Mouse (Mus musculus) stomach, embryonic 16.5 days (tissue): ENCODE results near the gene Ndufa13. TPM values are rescaled to one million over a fixed set of nuclear protein-coding genes. Genes with fewer than 3 reads are reported as not detected.
A peak's percentile ranks its signal among the peaks of the same experiment; 100 is the strongest.

Experiments
- ATAC-seq: fragments of 200-750 bp; cut with Nextera tagmentation; 2 replicates; pipeline ENCODE4 v1.8.0; 2017; ENCODE audit warnings: moderate number of reproducible peaks, moderate TSS enrichment; ENCODE audit not compliant: insufficient read depth, low FRiP score
- H3K27ac ChIP-seq: fragments of 300-500 bp; sonication (generic); 2 replicates; pipeline ENCODE4 v1.5.1; 2014; ENCODE audit warnings: low read length
- H3K27me3 ChIP-seq: fragments of 300-500 bp; sonication (generic); 2 replicates; pipeline ENCODE4 v1.6.1; 2014; ENCODE audit warnings: low read length, control low read depth, mixed read lengths; ENCODE audit not compliant: control insufficient read depth, insufficient read depth
- H3K36me3 ChIP-seq: fragments of 300-500 bp; sonication (generic); 2 replicates; pipeline ENCODE4 v1.6.1; 2014; ENCODE audit warnings: low read length; ENCODE audit not compliant: control insufficient read depth, insufficient read depth
- H3K4me1 ChIP-seq: fragments of 300-500 bp; sonication (generic); 2 replicates; pipeline ENCODE4 v1.6.1; 2014; ENCODE audit warnings: low read length, control low read depth, mixed read lengths; ENCODE audit not compliant: control insufficient read depth, insufficient read depth
- H3K4me2 ChIP-seq: fragments of 300-500 bp; sonication (generic); 2 replicates; pipeline ENCODE4 v1.6.1; 2014; ENCODE audit warnings: low read depth, low read length, mixed read lengths
- H3K4me3 ChIP-seq: fragments of 300-500 bp; sonication (generic); replicated peaks from 2 replicates; pipeline ENCODE4 v1.5.1; 2014; ENCODE audit warnings: mild to moderate bottlenecking, low read length
- H3K9ac ChIP-seq: fragments of 300-500 bp; sonication (generic); 2 replicates; pipeline ENCODE4 v1.6.1; 2014; ENCODE audit warnings: low read length
- H3K9me3 ChIP-seq: fragments of 300-500 bp; sonication (generic); replicated peaks from 2 replicates; pipeline ENCODE4 v1.6.1; 2016; ENCODE audit warnings: low read length, control low read depth; ENCODE audit not compliant: control insufficient read depth
- WGBS: fragments of 180-500 bp; shearing (Covaris S2); extraction: QIAGEN DNeasy Blood & Tissue Kit; methylation state at CpG from one replicate; pipeline ENCODE4 v1.1.7; 2014; 5-methylcytosine and 5-hydroxymethylcytosine counted together
- polyA plus RNA-seq: library from polyadenylated mRNA; unstranded; fragments of >200 nt; fragmentation: Nextera tagmentation; extraction: Ambion mirVana; gene quantifications from 2 replicates; pipeline ENCODE4 v1.2.1, GENCODE M21; 2015

The Ndufa13 gene
- polyA plus RNA-seq, 1 experiment from 2014 or later = 193 TPM

- WGBS = 10% methylated on average over 12 of the region's 12 CpGs
- peak overlapping the region; percentile 76 for H3K27ac ChIP-seq
- peak overlapping the region; percentile 63 for H3K4me3 ChIP-seq
- no peaks in the 10 kb centered on the region for H3K9me3 ChIP-seq
- H3K4me2 ChIP-seq = peak overlapping the region; percentile 99
- H3K36me3 ChIP-seq = no peaks in the 10 kb centered on the region
- no peaks in the 10 kb centered on the region for H3K27me3 ChIP-seq
- peaks cover 32% of the 10 kb centered on the region for H3K4me1 ChIP-seq
- ATAC-seq = no peak
- H3K9ac ChIP-seq = peak overlapping the region; percentile 82
Measured at GRCm38 (mm10) chr8:69900895-69901451, 1.4 kb downstream of the Ndufa13 start.

GRCm38 (mm10) chr8:69899876-69900275 is 2.5 kb downstream of the Ndufa13 start:
- H3K36me3 ChIP-seq = no peaks in the 10 kb centered on the region
- no peak overlapping the region for H3K9ac ChIP-seq
- H3K4me3 ChIP-seq = no peak overlapping the region
- H3K27ac ChIP-seq = no peak overlapping the region
- WGBS = 94% methylated on average over 2 of the region's 2 CpGs
- no peaks in the 10 kb centered on the region for H3K27me3 ChIP-seq
- H3K9me3 ChIP-seq = no peaks in the 10 kb centered on the region
- H3K4me2 ChIP-seq = no peak overlapping the region
- no peak for ATAC-seq
- peaks cover 32% of the 10 kb centered on the region for H3K4me1 ChIP-seq

- no peak overlapping the region for H3K4me2 ChIP-seq
- 78% methylated on average over 6 of the region's 6 CpGs for WGBS
- H3K27me3 ChIP-seq = no peaks in the 10 kb centered on the region
- no peak overlapping the region for H3K27ac ChIP-seq
- H3K9ac ChIP-seq = no peak overlapping the region
- ATAC-seq = no peak
- peaks cover 26% of the 10 kb centered on the region for H3K4me1 ChIP-seq
- H3K9me3 ChIP-seq = no peaks in the 10 kb centered on the region
- no peaks in the 10 kb centered on the region for H3K36me3 ChIP-seq
- no peak overlapping the region for H3K4me3 ChIP-seq
Measured at GRCm38 (mm10) chr8:69897857-69898256, 4.5 kb downstream of the Ndufa13 start.

- no peak overlapping the region for H3K27ac ChIP-seq
- H3K4me2 ChIP-seq = no peak overlapping the region
- no peaks in the 10 kb centered on the region for H3K9me3 ChIP-seq
- no peak overlapping the region for H3K9ac ChIP-seq
- WGBS = 70% methylated on average over 4 of the region's 4 CpGs
- H3K4me3 ChIP-seq = no peak overlapping the region
- peaks cover 18% of the 10 kb centered on the region for H3K4me1 ChIP-seq
- no peak for ATAC-seq
- no peaks in the 10 kb centered on the region for H3K27me3 ChIP-seq
- H3K36me3 ChIP-seq = no peaks in the 10 kb centered on the region
Measured at GRCm38 (mm10) chr8:69895772-69896451, 6.4 kb downstream of the Ndufa13 start.

- 63% methylated on average over 6 of the region's 6 CpGs for WGBS
- peaks cover 8% of the 10 kb centered on the region for H3K4me1 ChIP-seq
- no peak overlapping the region for H3K27ac ChIP-seq
- H3K4me3 ChIP-seq = no peak overlapping the region
- peaks cover 10% of the 10 kb centered on the region for H3K27me3 ChIP-seq
- H3K9me3 ChIP-seq = no peaks in the 10 kb centered on the region
- no peak overlapping the region for H3K9ac ChIP-seq
- H3K4me2 ChIP-seq = no peak overlapping the region
- no peaks in the 10 kb centered on the region for H3K36me3 ChIP-seq
- ATAC-seq = no peak
Measured at GRCm38 (mm10) chr8:69894836-69895332, 7.5 kb downstream of the Ndufa13 start.

GRCm38 (mm10) chr8:69893863-69894262 is 8.5 kb downstream of the Ndufa13 start:
- 41% methylated on average over 17 of the region's 17 CpGs for WGBS
- H3K9ac ChIP-seq = no peak overlapping the region
- no peaks in the 10 kb centered on the region for H3K36me3 ChIP-seq
- peaks cover 10% of the 10 kb centered on the region; the same call in 1 of the 2 replicates for H3K4me1 ChIP-seq
- no peak overlapping the region for H3K4me3 ChIP-seq
- no peak overlapping the region for H3K4me2 ChIP-seq
- no peaks in the 10 kb centered on the region for H3K9me3 ChIP-seq
- no peak for ATAC-seq
- H3K27ac ChIP-seq = no peak overlapping the region
- H3K27me3 ChIP-seq = peaks cover 20% of the 10 kb centered on the region

GRCm38 (mm10) chr8:69890813-69891241 is 11.5 kb downstream of the Ndufa13 start:
- peaks cover 50% of the 10 kb centered on the region for H3K27me3 ChIP-seq
- no peak overlapping the region for H3K4me2 ChIP-seq
- no peak overlapping the region for H3K9ac ChIP-seq
- H3K27ac ChIP-seq = no peak overlapping the region
- H3K4me1 ChIP-seq = peaks cover 21% of the 10 kb centered on the region
- 43% methylated on average over 19 of the region's 19 CpGs for WGBS
- no peaks in the 10 kb centered on the region for H3K9me3 ChIP-seq
- no peak for ATAC-seq
- no peaks in the 10 kb centered on the region for H3K36me3 ChIP-seq
- H3K4me3 ChIP-seq = no peak overlapping the region

- H3K27me3 ChIP-seq = peaks cover 69% of the 10 kb centered on the region
Measured at GRCm38 (mm10) chr8:69888902-69889301, 13.5 kb downstream of the Ndufa13 start.

GRCm38 (mm10) chr8:69888244-69888866 is 14.0 kb downstream of the Ndufa13 start:
- H3K9ac ChIP-seq = no peak overlapping the region
- H3K36me3 ChIP-seq = no peaks in the 10 kb centered on the region
- no peak for ATAC-seq
- no peaks in the 10 kb centered on the region for H3K9me3 ChIP-seq
- H3K27ac ChIP-seq = no peak overlapping the region
- 7% methylated on average over 24 of the region's 24 CpGs for WGBS
- H3K4me3 ChIP-seq = peak overlapping the region; percentile 22
- peaks cover 75% of the 10 kb centered on the region for H3K27me3 ChIP-seq
- H3K4me1 ChIP-seq = peaks cover 21% of the 10 kb centered on the region
- H3K4me2 ChIP-seq = peak overlapping the region; percentile 45

More at GRCm38 (mm10) chr8:69888902-69889301, 13.5 kb downstream of the Ndufa13 start:
- peak overlapping the region; percentile 22 for H3K4me3 ChIP-seq
- H3K4me2 ChIP-seq = peak overlapping the region; percentile 45
- no peaks in the 10 kb centered on the region for H3K36me3 ChIP-seq
- 0 out of 2 replicates have a peak, but pooled peaks have one; percentile 22 for ATAC-seq
- H3K9me3 ChIP-seq = no peaks in the 10 kb centered on the region
- H3K4me1 ChIP-seq = peaks cover 21% of the 10 kb centered on the region
- H3K9ac ChIP-seq = no peak overlapping the region
- WGBS = 5% methylated on average over 32 of the region's 32 CpGs
- no peak overlapping the region for H3K27ac ChIP-seq
